Comparison of ENCODE assay signal across 8 mouse cellular contexts in genomic region chr10:80658841-80659202, GRCm38 (mm10). TPM values are rescaled to one million over a fixed set of nuclear protein-coding genes. Genes with fewer than 3 reads are reported as not detected.
A peak's percentile ranks its signal among the peaks of the same experiment; 100 is the strongest.
DNase-seq lines count a peak whose midpoint lies in the region; ATAC-seq and TF ChIP-seq lines count a peak whose summit lies in the region.

No protein-coding gene starts in this region.

- H3K9ac ChIP-seq in liver, embryonic 13.5 days: peak overlapping the region; percentile 58

- H3K4me2 ChIP-seq in liver, embryonic 13.5 days: peak overlapping the region; percentile 50

- 10% methylated on average over 4 of the region's 4 CpGs for WGBS in spleen, adult 2 months
- 57% methylated on average over 4 of the region's 4 CpGs for WGBS in liver, embryonic 13.5 days (ENCODE audit: insufficient replicate concordance)

- no peaks in the 10 kb centered on the region for H3K9me3 ChIP-seq in liver, embryonic 13.5 days (replicated peaks)

- TF ChIP-seq POLR2A in spleen, adult 2 months (IDR thresholded peaks at IDR 0.05; ENCODE audit: low read depth, low read length): no peak

- peak overlapping the region; percentile 81 for H3K27ac ChIP-seq in spleen, adult 2 months (ENCODE audit: insufficient read depth, low read length)
- peak overlapping the region; percentile 88 for H3K27ac ChIP-seq in liver, embryonic 13.5 days

- DNase-seq in heart, adult 11 months: peak; percentile 93
- DNase-seq in heart, adult 18-20 months: no peak
- DNase-seq in spleen, adult 2 months (ENCODE audit: low read depth in 1 of 2, low spot score in 2 of 2): peak in 1 of 2 experiments; percentile 54
- DNase-seq in spleen, postnatal 14 days (ENCODE audit: low spot score in 2 of 2): no peak
- DNase-seq in liver, embryonic 13.5 days: peak; percentile 48
- DNase-seq in embryo, embryonic 9.5 days (ENCODE audit: extremely low spot score): no peak
- DNase-seq in embryo, embryonic 10.5 days (ENCODE audit: low spot score): no peak
- DNase-seq in ovary, adult 18-20 months (ENCODE audit: low spot score): no peak

- ATAC-seq in liver, embryonic 13.5 days (ENCODE audit: low read depth): peak; percentile 69

- no peaks in the 10 kb centered on the region for H3K27me3 ChIP-seq in spleen, adult 2 months (ENCODE audit: control insufficient read depth, insufficient read depth, low read length)
- no peaks in the 10 kb centered on the region for H3K27me3 ChIP-seq in liver, embryonic 13.5 days

- 0 out of 2 replicates have a peak overlapping the region, but pooled peaks have one; percentile 15 for H3K4me3 ChIP-seq in spleen, adult 2 months (ENCODE audit: extremely low read depth, insufficient read depth, insufficient read length)
- H3K4me3 ChIP-seq in liver, embryonic 13.5 days (replicated peaks): no peak overlapping the region; the same call in 1 of the 2 replicates

- no peak for TF ChIP-seq CTCF in spleen, adult 2 months (IDR thresholded peaks at IDR 0.05; ENCODE audit: extremely low read depth, insufficient read depth, insufficient read length, insufficient replicate concordance)

- peaks cover 47% of the 10 kb centered on the region for H3K4me1 ChIP-seq in spleen, adult 2 months (ENCODE audit: control insufficient read depth, insufficient read depth, insufficient read length)
- peaks cover 66% of the 10 kb centered on the region for H3K4me1 ChIP-seq in liver, embryonic 13.5 days (replicated peaks)

- no peaks in the 10 kb centered on the region for H3K36me3 ChIP-seq in spleen, adult 2 months (ENCODE audit: control insufficient read depth, insufficient read depth, low read length)
- no peaks in the 10 kb centered on the region for H3K36me3 ChIP-seq in liver, embryonic 13.5 days

RNA-seq across cellular contexts. Expression of gene Btbd2, which starts 2.0 kb away (rescaled TPM):
- total RNA-seq in heart, adult 18-20 months (2021): 10 to 100 TPM; 43.2 to 46.1 TPM
- 49.5 and 66.1 TPM in 2 replicates for polyA plus RNA-seq in spleen, adult 2 months (2012; rRNA removed)
- polyA plus RNA-seq in liver, embryonic 13.5 days (2015; fragmentation: Nextera tagmentation; extraction: Ambion mirVana): 11.5 and 12.7 TPM in 2 replicates

RNA-seq across cellular contexts. Expression of gene Mknk2, which starts 19.1 kb away (rescaled TPM):
- total RNA-seq in heart, adult 18-20 months (2021): 100 to 1,000 TPM; 185 to 204 TPM
- polyA plus RNA-seq in spleen, adult 2 months (2012; rRNA removed): 351 and 533 TPM in 2 replicates
- polyA plus RNA-seq in liver, embryonic 13.5 days (2015; fragmentation: Nextera tagmentation; extraction: Ambion mirVana): 71.4 and 73.8 TPM in 2 replicates

RNA-seq across cellular contexts. Expression of gene Csnk1g2, which starts 36.2 kb away (rescaled TPM):
- total RNA-seq in heart, adult 18-20 months (2021): 100 to 1,000 TPM; 121 to 132 TPM
- 206 and 283 TPM in 2 replicates for polyA plus RNA-seq in spleen, adult 2 months (2012; rRNA removed)
- 46.0 and 51.1 TPM in 2 replicates for polyA plus RNA-seq in liver, embryonic 13.5 days (2015; fragmentation: Nextera tagmentation; extraction: Ambion mirVana)

RNA-seq across cellular contexts. Expression of gene Mob3a, which starts 43.0 kb away (rescaled TPM):
- total RNA-seq in heart, adult 18-20 months (2021): 1 to 10 TPM; 7.5 to 8.0 TPM
- 130 and 156 TPM in 2 replicates for polyA plus RNA-seq in spleen, adult 2 months (2012; rRNA removed)
- 31.6 and 38.5 TPM in 2 replicates for polyA plus RNA-seq in liver, embryonic 13.5 days (2015; fragmentation: Nextera tagmentation; extraction: Ambion mirVana)

RNA-seq across cellular contexts. Expression of gene Izumo4, which starts 43.2 kb away (rescaled TPM):
- 1 to 10 TPM; 2.5 to 2.6 TPM for total RNA-seq in heart, adult 18-20 months (2021)
- polyA plus RNA-seq in spleen, adult 2 months (2012; rRNA removed): 49.0 and 60.8 TPM in 2 replicates
- polyA plus RNA-seq in liver, embryonic 13.5 days (2015; fragmentation: Nextera tagmentation; extraction: Ambion mirVana): 6.1 and 7.5 TPM in 2 replicates

Comparison
In these comparisons a context has a peak if more than half of its experiments do, and no peak if none do; other contexts are left out.
1. DNase-seq: peak in heart, adult 11 months (single experiment) and liver, embryonic 13.5 days (single experiment); none in heart, adult 18-20 months (0 of 2), spleen, postnatal 14 days (0 of 2), embryo, embryonic 9.5 days (single experiment), embryo, embryonic 10.5 days (single experiment) and ovary, adult 18-20 months (single experiment).